Mouse (Mus musculus): ENCODE data around the gene Cptp. TPM values are rescaled to one million over a fixed set of nuclear protein-coding genes. Genes with fewer than 3 reads are reported as not detected.

Cptp gene
- polyA plus RNA-seq, 1 experiment from 2014 or later: 7.5 TPM

DNA sequence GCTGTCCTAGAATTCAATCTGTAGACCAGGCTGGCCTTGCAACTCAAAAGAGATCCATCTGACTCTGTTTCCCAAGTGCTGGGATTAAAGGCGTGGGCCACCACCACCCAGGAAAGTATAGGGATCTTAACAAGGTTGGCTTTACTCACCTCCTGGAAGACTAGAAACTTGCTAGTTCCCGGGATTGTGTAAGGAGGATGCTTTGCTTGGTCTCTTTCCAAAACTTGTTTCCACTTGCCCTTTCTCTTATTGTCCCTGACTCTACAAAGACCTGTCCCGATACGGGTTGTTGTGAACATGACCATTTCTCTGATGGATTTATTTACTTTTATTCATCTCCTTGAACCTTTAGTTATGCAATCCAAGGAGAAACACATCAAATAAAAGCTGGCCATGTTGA is 39.4 kb downstream of the Cptp start:
- no peak overlapping the region for H3K4me2 ChIP-seq
- no peak for ATAC-seq (ENCODE audit: insufficient read depth)
- WGBS (ENCODE audit: insufficient replicate concordance): 87% methylated on average over 4 of the region's 4 CpGs
- no peak overlapping the region for H3K4me3 ChIP-seq (replicated peaks)
- H3K36me3 ChIP-seq (replicated peaks): peaks cover 45% of the 10 kb centered on the region
- no peak overlapping the region for H3K9ac ChIP-seq
- no peaks in the 10 kb centered on the region for H3K27me3 ChIP-seq
- no peaks in the 10 kb centered on the region for H3K9me3 ChIP-seq (replicated peaks)
- H3K4me1 ChIP-seq (replicated peaks): peaks cover 33% of the 10 kb centered on the region
- H3K27ac ChIP-seq (replicated peaks): no peak overlapping the region

DNA sequence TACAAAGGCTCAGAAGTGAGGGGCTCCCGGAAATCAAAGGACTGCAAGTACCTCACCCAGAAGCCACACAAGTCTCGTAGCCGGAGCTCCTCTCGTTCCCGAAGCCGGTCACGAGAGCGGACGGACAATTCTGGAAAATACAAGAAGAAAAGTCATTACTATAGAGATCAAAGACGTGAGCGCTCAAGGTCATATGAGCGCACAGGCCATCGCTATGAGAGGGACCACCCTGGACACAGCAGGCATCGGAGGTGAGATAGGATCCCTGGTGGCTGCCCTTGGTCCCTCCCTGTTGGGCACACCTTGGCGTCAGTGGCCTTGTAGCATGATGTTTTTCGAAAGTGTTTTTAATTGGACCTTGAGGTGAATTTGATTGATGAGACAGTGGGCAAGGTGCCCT is 45.8 kb downstream of the Cptp start:
- Histone ChIP-seq H3K9me3 (replicated peaks) (no peaks in the 10 kb centered on the region), H3K4me1 (replicated peaks) (no peaks in the 10 kb centered on the region), H3K9ac (no peak overlapping the region), H3K27ac (replicated peaks) (no peak overlapping the region), H3K36me3 (replicated peaks) (peaks cover 95% of the 10 kb centered on the region), H3K4me2 (no peak overlapping the region), H3K4me3 (replicated peaks) (no peak overlapping the region), H3K27me3 (no peaks in the 10 kb centered on the region)
- no peak for ATAC-seq (ENCODE audit: insufficient read depth)
- 94% methylated on average over 16 of the region's 16 CpGs for WGBS (ENCODE audit: insufficient replicate concordance)

DNA sequence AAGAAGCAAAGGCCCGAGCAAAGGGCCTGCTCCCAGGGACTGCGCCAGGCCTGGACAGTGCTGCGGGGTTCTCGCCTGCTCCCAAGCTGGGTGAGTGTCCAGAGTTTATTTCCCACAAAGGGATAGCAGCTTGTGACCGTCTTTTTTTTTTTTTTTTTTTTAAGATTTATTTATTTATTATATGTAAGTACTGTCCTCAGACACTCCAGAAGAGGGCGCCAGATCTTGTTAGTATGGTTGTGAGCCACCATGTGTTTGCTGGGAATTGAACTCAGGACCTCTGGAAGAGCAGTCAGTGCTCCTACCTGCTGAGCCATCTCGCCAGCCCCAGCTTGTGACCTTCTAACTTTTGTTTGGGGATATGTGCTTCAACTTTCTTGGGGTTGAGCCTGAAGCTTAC is 48.2 kb downstream of the Cptp start:
- Histone ChIP-seq H3K36me3 (replicated peaks) (peaks cover 96% of the 10 kb centered on the region), H3K4me1 (replicated peaks) (no peaks in the 10 kb centered on the region; the same call in 1 of the 2 replicates), H3K27ac (replicated peaks) (no peak overlapping the region), H3K9ac (no peak overlapping the region), H3K4me2 (no peak overlapping the region), H3K27me3 (no peaks in the 10 kb centered on the region), H3K4me3 (replicated peaks) (no peak overlapping the region), H3K9me3 (replicated peaks) (no peaks in the 10 kb centered on the region)
- WGBS (ENCODE audit: insufficient replicate concordance): 77% methylated on average over 7 of the region's 7 CpGs
- no peak for ATAC-seq (ENCODE audit: insufficient read depth)

DNA sequence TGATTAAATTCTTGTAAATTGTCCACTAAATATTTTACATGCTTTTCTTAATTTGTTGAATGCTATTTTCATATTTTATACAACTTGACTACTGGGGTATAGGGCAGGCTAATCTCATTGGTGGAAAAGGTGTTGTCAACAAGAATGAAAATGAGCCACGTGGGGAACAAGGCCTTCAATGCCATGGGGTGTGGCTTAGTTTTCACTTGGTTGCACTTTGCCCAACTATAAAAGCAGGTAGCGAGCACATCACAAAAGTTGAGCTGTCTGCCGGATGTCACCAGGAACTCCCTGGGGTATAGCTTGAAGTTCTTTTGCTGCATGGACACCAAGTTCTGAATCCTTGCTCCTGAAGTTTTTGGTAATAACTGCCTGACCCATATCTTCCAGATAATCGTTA is 51.7 kb downstream of the Cptp start:
- Histone ChIP-seq H3K4me3 (replicated peaks) (no peak overlapping the region), H3K9me3 (replicated peaks) (no peaks in the 10 kb centered on the region), H3K36me3 (replicated peaks) (peaks cover 91% of the 10 kb centered on the region), H3K27me3 (no peaks in the 10 kb centered on the region), H3K27ac (replicated peaks) (no peak overlapping the region), H3K4me2 (no peak overlapping the region), H3K9ac (no peak overlapping the region), H3K4me1 (replicated peaks) (peaks cover 25% of the 10 kb centered on the region)
- ATAC-seq (ENCODE audit: insufficient read depth): no peak
- 81% methylated on average over 4 of the region's 4 CpGs for WGBS (ENCODE audit: insufficient replicate concordance)

Small RNA genes within 50 kb of the gene (microRNA-seq; reads per million reads assigned to microRNA genes)
- not detected for gene Gm22991

Other genes with a start within 250 kb of the Cptp start
- 18.6 and 19.9 TPM in 2 replicates for gene Cdk11b, start 244.6 kb downstream of the Cptp start, polyA plus RNA-seq (2015; fragmentation: Nextera tagmentation; extraction: Ambion mirVana)
- gene Gm10563, start 224.0 kb downstream of the Cptp start, polyA plus RNA-seq (2015; fragmentation: Nextera tagmentation; extraction: Ambion mirVana): not detected in 2 replicates
- 4.9 TPM in 2 replicates for gene Mmp23, start 216.1 kb downstream of the Cptp start, polyA plus RNA-seq (2015; fragmentation: Nextera tagmentation; extraction: Ambion mirVana)
- 3.8 and 5.2 TPM in 2 replicates for gene Mib2, start 200.2 kb downstream of the Cptp start, polyA plus RNA-seq (2015; fragmentation: Nextera tagmentation; extraction: Ambion mirVana)
- 0.24 and 0.48 TPM in 2 replicates for gene Fndc10, start 175.1 kb downstream of the Cptp start, polyA plus RNA-seq (2015; fragmentation: Nextera tagmentation; extraction: Ambion mirVana)
- 52.0 and 52.4 TPM in 2 replicates for gene Ssu72, start 164.6 kb downstream of the Cptp start, polyA plus RNA-seq (2015; fragmentation: Nextera tagmentation; extraction: Ambion mirVana)
- gene Tmem240, start 134.6 kb downstream of the Cptp start, polyA plus RNA-seq (2015; fragmentation: Nextera tagmentation; extraction: Ambion mirVana): 0.08 and 0.10 TPM in 2 replicates
- gene Atad3a, start 108.3 kb downstream of the Cptp start, polyA plus RNA-seq (2015; fragmentation: Nextera tagmentation; extraction: Ambion mirVana): 47.9 and 56.5 TPM in 2 replicates
- 0.33 and 0.54 TPM in 2 replicates for gene Vwa1, start 94.7 kb downstream of the Cptp start, polyA plus RNA-seq (2015; fragmentation: Nextera tagmentation; extraction: Ambion mirVana)
- gene Tmem88b, start 83.6 kb downstream of the Cptp start, polyA plus RNA-seq (2015; fragmentation: Nextera tagmentation; extraction: Ambion mirVana): 0.13 and 0.22 TPM in 2 replicates
- gene Ankrd65, start 79.0 kb downstream of the Cptp start, polyA plus RNA-seq (2015; fragmentation: Nextera tagmentation; extraction: Ambion mirVana): 0.07 TPM in 1 of 2 replicates, not detected in the other
- gene Mrpl20, start 66.6 kb downstream of the Cptp start, polyA plus RNA-seq (2015; fragmentation: Nextera tagmentation; extraction: Ambion mirVana): 135 and 141 TPM in 2 replicates
- 65.6 and 77.1 TPM in 2 replicates for gene Ccnl2, start 57.0 kb downstream of the Cptp start, polyA plus RNA-seq (2015; fragmentation: Nextera tagmentation; extraction: Ambion mirVana)
- 94.0 and 108 TPM in 2 replicates for gene Aurkaip1, start 38.2 kb downstream of the Cptp start, polyA plus RNA-seq (2015; fragmentation: Nextera tagmentation; extraction: Ambion mirVana)
- 7.7 and 9.9 TPM in 2 replicates for gene Mxra8, start 29.8 kb downstream of the Cptp start, polyA plus RNA-seq (2015; fragmentation: Nextera tagmentation; extraction: Ambion mirVana)
- 5.0 and 6.9 TPM in 2 replicates for gene Dvl1, start 22.0 kb downstream of the Cptp start, polyA plus RNA-seq (2015; fragmentation: Nextera tagmentation; extraction: Ambion mirVana)
- 0.08 and 0.15 TPM in 2 replicates for gene Tas1r3, start 6.1 kb downstream of the Cptp start, polyA plus RNA-seq (2015; fragmentation: Nextera tagmentation; extraction: Ambion mirVana)
- gene Ints11, start 106 bp upstream of the Cptp start, polyA plus RNA-seq (2015; fragmentation: Nextera tagmentation; extraction: Ambion mirVana): 34.3 and 37.6 TPM in 2 replicates
- gene Pusl1, start 22.3 kb upstream of the Cptp start, polyA plus RNA-seq (2015; fragmentation: Nextera tagmentation; extraction: Ambion mirVana): 14.3 and 15.6 TPM in 2 replicates
- gene Acap3, start 22.4 kb upstream of the Cptp start, polyA plus RNA-seq (2015; fragmentation: Nextera tagmentation; extraction: Ambion mirVana): 6.5 and 8.5 TPM in 2 replicates
- 50.2 and 51.2 TPM in 2 replicates for gene Ube2j2, start 74.4 kb upstream of the Cptp start, polyA plus RNA-seq (2015; fragmentation: Nextera tagmentation; extraction: Ambion mirVana)
- 76.3 and 81.9 TPM in 2 replicates for gene C1qtnf12, start 92.9 kb upstream of the Cptp start, polyA plus RNA-seq (2015; fragmentation: Nextera tagmentation; extraction: Ambion mirVana)
- gene B3galt6, start 123.2 kb upstream of the Cptp start, polyA plus RNA-seq (2015; fragmentation: Nextera tagmentation; extraction: Ambion mirVana): 4.4 and 4.6 TPM in 2 replicates
- gene Sdf4, start 123.4 kb upstream of the Cptp start, polyA plus RNA-seq (2015; fragmentation: Nextera tagmentation; extraction: Ambion mirVana): 77.0 and 81.4 TPM in 2 replicates
- 0.23 and 0.51 TPM in 2 replicates for gene Tnfrsf4, start 144.4 kb upstream of the Cptp start, polyA plus RNA-seq (2015; fragmentation: Nextera tagmentation; extraction: Ambion mirVana)
- 0.66 and 0.73 TPM in 2 replicates for gene Tnfrsf18, start 156.7 kb upstream of the Cptp start, polyA plus RNA-seq (2015; fragmentation: Nextera tagmentation; extraction: Ambion mirVana)
- 0.22 and 0.58 TPM in 2 replicates for gene Ttll10, start 190.0 kb upstream of the Cptp start, polyA plus RNA-seq (2015; fragmentation: Nextera tagmentation; extraction: Ambion mirVana)
- 10.5 and 12.3 TPM in 2 replicates for gene 9430015G10Rik, start 240.5 kb upstream of the Cptp start, polyA plus RNA-seq (2015; fragmentation: Nextera tagmentation; extraction: Ambion mirVana)